Mouse (Mus musculus) heart, embryonic 15.5 days (tissue): Measurements from ENCODE around the gene Ppp1r37. TPM values are rescaled to one million over a fixed set of nuclear protein-coding genes. Genes with fewer than 3 reads are reported as not detected.

ENCODE experiments used
- ATAC-seq: fragments of 200-750 bp; cut with Nextera tagmentation; replicated peaks from 2 replicates; pipeline ENCODE4 v1.8.0; 2017; ENCODE audit warnings: low read depth, moderate TSS enrichment; ENCODE audit not compliant: insufficient number of reproducible peaks, insufficient read depth, low FRiP score
- H3K27ac ChIP-seq: fragments of 300-500 bp; sonication (generic); 2 replicates; pipeline ENCODE4 v1.5.1; 2015; ENCODE audit warnings: mild to moderate bottlenecking, inconsistent platforms
- H3K27me3 ChIP-seq: fragments of 300-500 bp; sonication (generic); 2 replicates; pipeline ENCODE4 v1.6.1; 2015; ENCODE audit warnings: inconsistent platforms
- H3K36me3 ChIP-seq: fragments of 300-500 bp; sonication (generic); 2 replicates; pipeline ENCODE4 v1.6.1; 2015; ENCODE audit warnings: mild to moderate bottlenecking, inconsistent platforms
- H3K4me1 ChIP-seq: fragments of 300-500 bp; sonication (generic); replicated peaks from 2 replicates; pipeline ENCODE4 v1.6.1; 2015; ENCODE audit warnings: inconsistent platforms
- H3K4me2 ChIP-seq: fragments of 300-500 bp; sonication (generic); 2 replicates; pipeline ENCODE4 v1.6.1; 2015; ENCODE audit warnings: inconsistent platforms, mild to moderate bottlenecking, moderate library complexity
- H3K4me3 ChIP-seq: fragments of 300-500 bp; sonication (generic); 2 replicates; pipeline ENCODE4 v1.5.1; 2015; ENCODE audit warnings: mild to moderate bottlenecking, inconsistent platforms
- H3K9ac ChIP-seq: fragments of 300-500 bp; sonication (generic); 2 replicates; pipeline ENCODE4 v1.6.1; 2015; ENCODE audit warnings: mild to moderate bottlenecking, inconsistent platforms
- H3K9me3 ChIP-seq: fragments of 300-500 bp; sonication (generic); replicated peaks from 2 replicates; pipeline ENCODE4 v1.6.1; 2016; ENCODE audit warnings: inconsistent platforms
- WGBS: fragments of 180-500 bp; shearing (Covaris S2); methylation state at CpG from one replicate; pipeline ENCODE4 v1.1.7; 2015; ENCODE audit warnings: mixed read lengths; 5-methylcytosine and 5-hydroxymethylcytosine counted together
- polyA plus RNA-seq: library from polyadenylated mRNA; unstranded; fragments of >200 nt; fragmentation: Nextera tagmentation; extraction: Ambion mirVana; gene quantifications from 2 replicates; pipeline ENCODE4 v1.2.1, GENCODE M21; 2015

Ppp1r37 gene
- polyA plus RNA-seq, 1 experiment from 2014 or later: 15.8 TPM

DNA sequence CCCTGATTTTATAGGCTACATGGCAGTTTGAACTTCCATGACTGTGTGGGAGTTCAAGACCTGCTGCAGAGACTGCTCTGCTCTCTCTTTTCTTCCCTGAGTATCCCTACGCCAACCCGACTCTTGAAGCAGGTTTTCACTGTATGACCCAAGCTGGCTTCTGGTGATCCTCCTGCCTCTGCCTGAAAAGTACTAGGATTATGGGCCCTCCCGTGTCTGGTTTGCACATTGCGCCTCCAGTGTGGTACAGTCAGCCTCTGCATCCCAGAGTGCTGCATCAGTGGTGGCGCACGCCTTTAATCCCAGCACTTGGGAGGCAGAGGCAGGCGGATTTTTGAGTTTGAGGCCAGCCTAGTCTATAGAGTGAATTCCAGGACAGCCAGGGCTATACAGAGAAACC lies 53.1 kb downstream of the Ppp1r37 start:
- WGBS: 92% methylated on average over 7 of the region's 7 CpGs
- Histone ChIP-seq H3K9ac (peak overlapping the region; percentile 33; the same call in 1 of the 2 replicates), H3K4me3 (peak overlapping the region; percentile 88)

DNA sequence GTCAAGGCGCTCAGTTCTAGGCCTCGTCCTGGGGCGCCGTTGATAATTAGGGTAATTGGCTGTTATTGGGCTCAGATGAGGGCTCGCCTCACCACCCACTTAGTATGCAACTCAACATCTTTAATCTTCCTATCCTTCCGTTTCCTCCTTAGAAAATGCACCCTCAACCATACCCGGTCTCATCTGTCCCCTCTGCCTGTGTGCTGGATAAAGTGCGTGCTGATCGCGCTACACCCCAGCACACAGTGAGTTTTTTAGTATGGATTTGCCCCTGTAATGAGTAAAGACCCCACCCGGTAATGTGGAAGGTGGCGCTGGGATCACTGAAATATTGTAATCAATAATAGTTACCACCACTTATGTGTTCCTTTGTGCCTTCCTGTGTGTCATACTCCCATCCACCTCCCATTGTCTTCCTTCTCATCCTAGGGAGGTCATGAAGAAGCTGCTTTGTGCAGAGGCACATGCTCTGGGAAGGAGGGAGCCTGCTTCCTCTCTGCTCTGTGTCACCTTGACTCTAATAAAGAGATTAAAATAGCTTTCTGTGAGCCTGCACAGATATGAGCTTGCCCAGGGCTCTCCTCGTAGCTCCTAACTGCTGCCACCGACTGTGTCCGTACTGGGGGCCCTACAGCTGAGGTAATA lies 53.8 kb downstream of the Ppp1r37 start:
- Histone ChIP-seq H3K4me3 (peak overlapping the region; percentile 88), H3K4me1 (peaks cover 24% of the 10 kb centered on the region), H3K27ac (peak overlapping the region; percentile 78), H3K9ac (peak overlapping the region; percentile 82), H3K9me3 (no peaks in the 10 kb centered on the region), H3K36me3 (no peaks in the 10 kb centered on the region), H3K4me2 (peak overlapping the region; percentile 90), H3K27me3 (no peaks in the 10 kb centered on the region)
- no peak for ATAC-seq
- 3% methylated on average over 15 of the region's 15 CpGs for WGBS

More for the DNA sequence above, 53.1 kb downstream of the Ppp1r37 start:
- Histone ChIP-seq H3K27me3 (no peaks in the 10 kb centered on the region), H3K4me1 (peaks cover 24% of the 10 kb centered on the region), H3K4me2 (peak overlapping the region; percentile 90), H3K27ac (peak overlapping the region; percentile 78; the same call in 1 of the 2 replicates), H3K36me3 (no peaks in the 10 kb centered on the region), H3K9me3 (no peaks in the 10 kb centered on the region)
- ATAC-seq: no peak

DNA sequence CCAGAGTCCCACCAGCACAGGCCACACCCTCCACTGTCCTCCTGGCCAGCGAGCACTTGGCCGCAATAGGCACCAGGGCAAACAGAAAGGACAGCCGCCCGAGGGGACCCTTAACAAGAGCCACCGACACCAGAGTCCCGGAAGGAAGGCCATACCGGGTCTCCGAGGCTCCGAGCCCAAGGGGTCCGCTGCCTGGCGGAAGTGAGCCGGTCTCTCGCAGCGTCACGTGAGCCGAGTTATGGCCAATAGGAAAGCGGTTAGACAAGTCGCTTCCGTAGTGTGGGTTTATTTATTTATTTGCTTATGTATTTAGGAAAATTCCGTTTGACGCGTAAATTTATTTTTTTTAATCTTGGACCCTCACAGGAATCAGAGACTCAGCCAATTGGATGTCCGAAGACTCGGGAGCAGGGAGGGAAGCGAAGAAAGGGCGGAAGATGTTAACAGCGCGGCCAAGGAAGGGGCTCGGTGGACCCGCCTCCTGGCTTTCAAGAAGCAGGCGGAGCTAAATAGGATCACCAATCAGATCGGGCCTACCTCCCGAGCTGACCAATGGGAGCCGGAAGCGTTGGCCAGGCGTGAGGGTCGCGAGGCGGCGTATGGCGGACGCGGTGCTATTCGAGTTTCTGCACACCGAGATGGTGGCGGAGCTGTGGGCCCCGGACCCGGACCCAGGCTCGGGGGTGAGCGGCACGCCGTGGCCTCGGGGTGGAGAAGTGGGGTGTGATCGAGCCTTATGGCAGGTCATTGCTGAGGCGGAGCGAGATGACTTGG lies 54.5 kb downstream of the Ppp1r37 start, which contains the start of the genes Bloc1s3 and Trappc6a:
Gene Bloc1s3 (minus strand): TSS at position 218 of the 774 bp plus-strand sequence.
Gene Trappc6a (plus strand): TSS at position 246 of the 774 bp plus-strand sequence.
- peak; percentile 95 for ATAC-seq
- peak within 1 kb of the TSS; percentile 90 for H3K4me2 ChIP-seq
- under 1% methylated on average over 56 of the region's 56 CpGs for WGBS
- H3K27ac ChIP-seq: peak within 1 kb of the TSS; percentile 78
- H3K36me3 ChIP-seq: no peaks in the 10 kb centered on the region
- no peaks in the 10 kb centered on the region for H3K27me3 ChIP-seq
- no peaks in the 10 kb centered on the region for H3K9me3 ChIP-seq
- peaks cover 28% of the 10 kb centered on the region for H3K4me1 ChIP-seq
- peak within 1 kb of the TSS; percentile 88 for H3K4me3 ChIP-seq
- peak within 1 kb of the TSS; percentile 82 for H3K9ac ChIP-seq

DNA sequence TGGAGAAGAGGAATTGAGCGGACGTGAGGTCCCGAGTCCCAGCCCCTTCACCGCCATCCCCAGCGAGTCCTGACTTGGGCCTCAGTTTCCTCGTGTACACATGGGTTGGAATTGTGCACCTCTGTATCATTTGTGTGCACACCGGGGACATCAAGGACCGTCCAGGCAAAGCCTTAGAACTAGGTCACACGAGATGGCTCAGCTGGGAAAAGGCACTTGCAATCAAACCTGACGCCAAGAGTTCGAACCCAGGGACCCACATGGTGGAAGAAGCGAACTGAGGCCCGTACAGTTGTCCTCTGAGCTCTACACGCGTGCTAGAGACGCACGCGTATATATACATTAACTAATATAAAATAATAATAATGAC lies 55.3 kb downstream of the Ppp1r37 start:
- Histone ChIP-seq H3K9ac (peak overlapping the region; percentile 82), H3K4me3 (peak overlapping the region; percentile 88), H3K9me3 (no peaks in the 10 kb centered on the region), H3K4me2 (peak overlapping the region; percentile 90), H3K36me3 (no peaks in the 10 kb centered on the region), H3K27me3 (no peaks in the 10 kb centered on the region), H3K27ac (no peak overlapping the region), H3K4me1 (peaks cover 28% of the 10 kb centered on the region)
- ATAC-seq: no peak
- WGBS: 4% methylated on average over 18 of the region's 18 CpGs

DNA sequence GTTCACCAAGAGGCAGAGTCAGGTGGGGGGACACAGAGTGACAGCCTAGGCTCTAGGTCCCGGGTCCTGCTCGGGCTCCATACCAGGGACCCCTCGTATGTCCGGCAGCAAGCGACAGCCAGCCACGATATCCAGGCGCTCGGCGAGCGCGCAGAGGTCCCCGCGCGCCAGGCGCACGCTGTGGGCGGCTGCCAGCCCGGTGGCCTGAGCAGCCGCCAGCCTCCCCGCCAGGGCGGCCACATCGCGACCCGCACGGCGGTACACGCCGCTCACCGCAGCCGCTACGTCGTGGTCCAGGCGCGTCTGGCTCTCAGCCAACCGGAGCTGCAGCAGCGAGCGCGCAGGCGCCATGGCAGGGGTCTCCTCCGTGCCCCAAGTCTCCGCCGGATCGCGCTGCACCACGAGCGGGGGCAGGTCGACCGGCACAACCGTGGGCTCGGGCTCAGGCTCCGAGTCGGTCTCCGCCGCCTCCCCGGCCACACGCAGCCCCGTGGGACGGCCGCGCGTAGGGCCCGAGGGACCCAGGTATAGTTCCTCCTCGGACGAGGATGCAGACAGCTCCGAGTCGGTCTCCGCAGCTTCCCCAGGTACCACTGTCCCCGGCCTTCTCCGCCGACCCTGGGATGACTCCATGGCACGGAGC lies 55.8 kb downstream of the Ppp1r37 start:
- WGBS: 1% methylated on average over 68 of the region's 71 CpGs
- H3K4me1 ChIP-seq: peaks cover 28% of the 10 kb centered on the region
- H3K4me2 ChIP-seq: peak overlapping the region; percentile 90
- H3K36me3 ChIP-seq: no peaks in the 10 kb centered on the region
- H3K27me3 ChIP-seq: no peaks in the 10 kb centered on the region
- no peaks in the 10 kb centered on the region for H3K9me3 ChIP-seq
- peak overlapping the region; percentile 59 for H3K9ac ChIP-seq
- H3K4me3 ChIP-seq: peak overlapping the region; percentile 88
- no peak for ATAC-seq
- H3K27ac ChIP-seq: no peak overlapping the region

DNA sequence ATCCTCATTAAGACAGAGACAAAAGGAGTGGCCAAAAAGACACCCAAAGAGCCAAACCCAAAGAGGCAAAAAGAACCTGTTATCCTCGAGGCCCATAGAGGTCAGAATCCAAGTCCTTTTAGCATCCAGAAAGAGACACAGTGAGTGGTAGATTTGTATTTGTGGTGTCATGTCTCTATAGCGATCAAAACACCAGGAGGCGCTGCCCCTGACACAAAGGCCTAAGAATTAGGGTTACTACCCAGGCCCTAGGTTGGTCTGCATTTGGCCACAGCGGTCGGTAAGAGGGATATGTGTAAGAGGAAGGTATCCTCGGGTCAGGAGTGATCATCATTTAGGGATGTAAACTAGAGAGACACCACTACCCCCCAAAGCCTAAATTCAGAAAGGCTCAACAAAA lies 56.5 kb downstream of the Ppp1r37 start:
- 36% methylated on average over 6 of the region's 6 CpGs for WGBS
- H3K9me3 ChIP-seq: no peaks in the 10 kb centered on the region
- no peak overlapping the region for H3K27ac ChIP-seq
- H3K4me2 ChIP-seq: peak overlapping the region; percentile 90; the same call in 1 of the 2 replicates
- no peaks in the 10 kb centered on the region for H3K36me3 ChIP-seq
- ATAC-seq: no peak
- peaks cover 28% of the 10 kb centered on the region for H3K4me1 ChIP-seq
- no peak overlapping the region for H3K9ac ChIP-seq
- no peak overlapping the region for H3K4me3 ChIP-seq
- H3K27me3 ChIP-seq: no peaks in the 10 kb centered on the region

DNA sequence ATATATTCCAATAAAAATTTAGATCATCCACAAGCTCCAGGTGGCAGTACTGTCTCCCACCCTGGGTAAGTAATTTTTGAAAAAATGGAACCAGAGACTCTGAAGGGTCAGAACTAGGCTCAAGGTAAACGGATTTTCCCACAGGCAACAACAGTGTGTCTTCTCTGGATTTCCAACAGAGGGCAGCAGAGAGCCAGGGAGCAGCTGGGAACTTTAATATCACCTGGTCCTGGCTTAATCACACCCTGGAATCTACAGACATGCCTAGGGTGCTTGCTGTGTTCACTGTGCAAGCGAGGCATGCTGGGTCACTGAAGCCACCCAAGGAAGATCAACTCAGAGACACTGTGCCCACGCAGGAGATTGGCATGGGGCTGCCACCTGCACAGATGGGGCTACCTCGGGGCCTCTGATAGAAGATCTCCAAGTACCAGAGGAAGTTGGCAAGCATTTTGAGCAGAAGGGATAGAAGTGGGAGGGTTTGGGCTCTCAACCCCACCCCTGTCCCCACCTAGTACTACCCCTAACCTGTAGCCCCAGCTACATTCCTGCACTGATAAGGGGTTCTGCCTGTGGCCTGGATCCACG lies 59.3 kb downstream of the Ppp1r37 start:
- WGBS: 21% methylated on average over 5 of the region's 5 CpGs
- Histone ChIP-seq H3K27ac (no peak overlapping the region), H3K4me3 (no peak overlapping the region), H3K9me3 (no peaks in the 10 kb centered on the region), H3K4me2 (no peak overlapping the region), H3K27me3 (no peaks in the 10 kb centered on the region), H3K36me3 (no peaks in the 10 kb centered on the region), H3K9ac (no peak overlapping the region), H3K4me1 (peaks cover 19% of the 10 kb centered on the region)
- ATAC-seq: no peak

DNA sequence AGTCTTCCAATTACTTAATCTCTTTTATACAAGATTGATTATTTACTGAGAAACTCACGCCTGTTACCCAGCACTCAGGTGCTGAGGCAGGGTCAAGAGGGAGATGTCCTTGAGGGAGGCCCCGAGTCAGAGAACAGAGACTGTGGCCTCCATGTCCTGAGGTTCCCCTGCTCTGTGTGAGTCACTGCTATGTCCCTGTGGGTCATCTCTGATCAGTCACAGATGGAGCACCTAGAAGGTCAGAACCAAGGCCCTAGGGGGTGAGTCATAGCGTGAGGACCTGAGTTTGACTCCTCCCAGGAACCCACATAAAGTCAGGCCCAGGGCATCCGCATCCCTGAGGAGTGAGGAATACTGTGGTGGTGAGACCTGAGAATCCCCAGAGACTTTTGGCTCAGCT lies 61.2 kb downstream of the Ppp1r37 start:
- no peak for ATAC-seq
- Histone ChIP-seq H3K27me3 (no peaks in the 10 kb centered on the region), H3K4me1 (peaks cover 7% of the 10 kb centered on the region), H3K27ac (no peak overlapping the region), H3K4me2 (no peak overlapping the region), H3K4me3 (no peak overlapping the region), H3K9ac (no peak overlapping the region), H3K9me3 (no peaks in the 10 kb centered on the region), H3K36me3 (no peaks in the 10 kb centered on the region)
- 76% methylated on average over 4 of the region's 4 CpGs for WGBS

DNA sequence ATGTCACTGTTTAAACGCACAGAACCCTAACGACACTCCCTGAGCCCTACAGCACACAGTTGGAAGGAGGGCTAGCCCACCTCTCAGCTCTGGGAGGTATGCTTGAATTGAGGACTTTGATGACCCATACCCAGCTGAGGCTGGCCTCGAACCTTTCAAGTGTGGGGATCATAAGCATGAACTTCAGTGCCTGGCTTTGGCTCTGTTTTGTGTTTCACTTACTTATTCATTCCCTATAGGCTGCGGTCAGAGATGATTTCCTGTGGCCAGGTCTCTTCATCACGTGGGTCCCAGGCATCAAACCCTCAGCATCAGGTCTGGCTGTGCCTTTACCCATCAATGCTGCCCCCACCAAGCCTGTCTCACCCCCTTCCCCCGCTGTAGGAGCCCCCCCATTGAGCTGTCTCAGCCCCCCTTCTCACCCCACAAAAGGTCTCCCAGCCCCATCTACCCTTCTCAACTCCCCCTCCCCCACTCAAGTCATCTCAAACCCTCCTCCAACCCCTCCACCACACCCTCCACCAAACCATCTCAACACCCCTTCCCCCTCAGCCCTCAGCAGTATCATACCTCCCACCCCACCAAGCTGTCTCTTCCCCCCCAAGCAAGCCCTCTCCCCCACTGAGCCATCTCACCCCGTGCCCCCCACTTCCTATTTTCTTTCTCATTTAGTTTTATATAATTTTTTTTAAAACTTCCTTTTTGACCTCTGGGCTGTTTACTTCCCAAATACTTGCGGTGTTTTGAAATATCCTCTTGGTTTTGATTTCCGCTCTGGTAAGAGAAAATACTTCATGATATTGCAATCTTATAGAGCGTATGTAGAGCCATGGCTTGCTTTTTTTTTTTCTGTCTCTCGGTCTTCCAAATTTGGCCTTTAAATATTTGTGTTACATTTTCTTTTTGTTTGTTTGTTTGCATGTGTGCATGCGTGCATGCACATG lies 62.2 kb downstream of the Ppp1r37 start:
- Histone ChIP-seq H3K27me3 (no peaks in the 10 kb centered on the region), H3K9me3 (no peaks in the 10 kb centered on the region), H3K4me2 (no peak overlapping the region), H3K4me3 (no peak overlapping the region), H3K9ac (no peak overlapping the region), H3K27ac (no peak overlapping the region), H3K36me3 (no peaks in the 10 kb centered on the region), H3K4me1 (peaks cover 6% of the 10 kb centered on the region)
- WGBS: 66% methylated on average over 12 of the region's 12 CpGs
- no peak for ATAC-seq

DNA sequence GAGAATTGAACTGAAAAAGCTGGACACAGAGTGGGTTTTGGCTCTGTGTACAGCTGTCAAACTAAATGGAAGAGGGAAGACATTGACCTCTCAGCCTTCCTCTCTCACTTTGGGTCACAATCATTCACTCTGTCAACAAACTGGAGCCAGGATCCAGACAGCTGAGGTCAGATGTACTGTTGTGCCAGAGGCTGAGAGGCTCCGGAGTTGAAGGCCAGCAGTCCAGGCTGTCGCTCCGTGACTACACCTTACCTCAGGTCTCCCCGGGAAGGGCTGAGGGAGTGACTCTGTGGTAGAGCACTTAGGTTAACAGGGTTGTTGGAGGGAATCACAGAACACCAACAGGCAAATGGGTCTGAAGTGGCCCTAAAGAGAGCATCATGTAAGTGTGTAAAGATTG lies 64.5 kb downstream of the Ppp1r37 start:
- Histone ChIP-seq H3K4me1 (peaks cover 11% of the 10 kb centered on the region), H3K4me2 (no peak overlapping the region), H3K27ac (no peak overlapping the region), H3K9me3 (no peaks in the 10 kb centered on the region), H3K9ac (no peak overlapping the region), H3K36me3 (no peaks in the 10 kb centered on the region), H3K27me3 (no peaks in the 10 kb centered on the region), H3K4me3 (no peak overlapping the region)
- 60% methylated on average over 4 of the region's 4 CpGs for WGBS
- ATAC-seq: no peak
